Mouse (Mus musculus): ENCODE results near the gene Sorbs2.

- TF ChIP-seq EP300 (IDR thresholded peaks at IDR 0.05; ENCODE audit: low read depth), result no peak
- TF ChIP-seq CTCF (IDR thresholded peaks at IDR 0.05; ENCODE audit: low read depth), result no peak
These were observed at the start of gene Sorbs2 for GRCm38 (mm10) chr8:45507634-45508321.

All from liver, postnatal 0 days (tissue).